Mouse (Mus musculus): Measurements from ENCODE around the gene Mink1. TPM values are rescaled to one million over a fixed set of nuclear protein-coding genes. Genes with fewer than 3 reads are reported as not detected.
A peak's percentile ranks its signal among the peaks of the same experiment; 100 is the strongest.

Mink1 gene
- total and polyA plus RNA-seq, 2 experiments from 2014 or later = 5.0 to 20.4 TPM

DNA sequence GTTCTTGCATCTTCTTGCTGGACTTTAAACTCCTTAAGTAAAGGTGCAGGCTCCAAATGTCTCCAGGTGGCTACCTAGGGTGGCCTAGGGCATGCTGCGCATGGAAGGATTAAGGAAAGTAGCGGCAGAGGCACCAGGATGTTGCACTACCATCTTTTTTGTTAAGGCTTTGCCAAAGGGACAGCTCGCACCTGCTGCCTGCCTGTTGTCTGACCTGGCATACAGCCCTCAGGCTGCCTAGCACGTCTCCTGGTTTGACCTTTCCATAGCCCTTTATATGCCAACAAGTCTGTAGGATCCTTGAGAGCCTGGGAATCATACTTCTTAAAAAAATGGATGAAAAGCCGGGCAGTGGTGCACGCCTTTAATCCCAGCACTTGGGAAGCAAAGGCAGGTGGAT is 80.4 kb downstream of the Mink1 start:
- H3K27me3 ChIP-seq (ENCODE audit: control insufficient read depth, insufficient read depth, low read length) = no peaks in the 10 kb centered on the region
- no peak overlapping the region for H3K9ac ChIP-seq (replicated peaks; ENCODE audit: low read depth, low read length)
- H3K27ac ChIP-seq (ENCODE audit: low read depth) = no peak overlapping the region
- no peak overlapping the region for H3K4me2 ChIP-seq (ENCODE audit: low read depth, low read length)
- H3K4me3 ChIP-seq (ENCODE audit: low read depth, low read length) = no peak overlapping the region
- H3K9me3 ChIP-seq (replicated peaks; ENCODE audit: control insufficient read depth, low read length) = no peaks in the 10 kb centered on the region
- WGBS = 87% methylated on average over 6 of the region's 6 CpGs
- DNase-seq (ENCODE audit: low spot score) (peak; percentile 3), ATAC-seq (ENCODE audit: insufficient read depth, low read depth) (no peak)
- TF ChIP-seq EP300 (IDR thresholded peaks at IDR 0.05; ENCODE audit: low read depth) = no peak
- H3K36me3 ChIP-seq (replicated peaks; ENCODE audit: control insufficient read depth, insufficient read depth, low read length) = peaks cover 19% of the 10 kb centered on the region
- peaks cover 8% of the 10 kb centered on the region; the same call in 1 of the 2 replicates for H3K4me1 ChIP-seq (ENCODE audit: control insufficient read depth, insufficient read depth)

DNA sequence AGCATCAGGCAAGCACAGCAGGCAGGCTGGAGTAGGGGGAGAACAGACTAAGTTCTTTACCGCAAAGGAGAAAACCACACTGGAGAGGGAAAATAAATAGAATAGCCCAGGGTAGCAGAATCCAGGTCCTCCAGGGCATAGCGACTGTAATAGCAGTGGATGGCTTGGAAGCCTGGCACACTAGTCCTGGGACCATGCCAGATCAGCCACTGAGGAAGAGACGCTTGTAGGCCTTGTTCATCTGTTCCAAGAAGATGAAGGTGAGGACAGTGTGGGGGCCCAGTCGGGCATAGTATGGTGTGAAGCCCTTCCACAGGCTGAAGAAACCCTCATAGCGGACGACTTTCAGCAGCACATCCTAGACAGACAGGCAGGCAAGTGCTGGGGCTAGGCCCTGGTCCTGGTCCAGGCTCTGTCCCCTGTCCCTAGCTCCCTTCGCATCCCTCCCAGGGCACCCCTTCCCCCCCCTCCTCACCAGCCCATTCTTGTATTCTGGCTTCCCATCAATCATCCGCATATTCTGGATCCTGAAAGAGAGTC is 82.0 kb downstream of the Mink1 start:
- Histone ChIP-seq H3K27ac (ENCODE audit: low read depth) (no peak overlapping the region), H3K36me3 (replicated peaks; ENCODE audit: control insufficient read depth, insufficient read depth, low read length) (peaks cover 30% of the 10 kb centered on the region), H3K9me3 (replicated peaks; ENCODE audit: control insufficient read depth, low read length) (no peaks in the 10 kb centered on the region), H3K4me2 (ENCODE audit: low read depth, low read length) (no peak overlapping the region), H3K4me1 (ENCODE audit: control insufficient read depth, insufficient read depth) (peaks cover 8% of the 10 kb centered on the region; the same call in 1 of the 2 replicates), H3K9ac (replicated peaks; ENCODE audit: low read depth, low read length) (no peak overlapping the region), H3K4me3 (ENCODE audit: low read depth, low read length) (no peak overlapping the region), H3K27me3 (ENCODE audit: control insufficient read depth, insufficient read depth, low read length) (no peaks in the 10 kb centered on the region)
- WGBS = 86% methylated on average over 8 of the region's 8 CpGs
- DNase-seq (ENCODE audit: low spot score) (no peak), ATAC-seq (ENCODE audit: insufficient read depth, low read depth) (no peak)
- TF ChIP-seq EP300 (IDR thresholded peaks at IDR 0.05; ENCODE audit: low read depth) (no peak), CTCF (IDR thresholded peaks at IDR 0.05; ENCODE audit: low read depth) (no peak)

DNA sequence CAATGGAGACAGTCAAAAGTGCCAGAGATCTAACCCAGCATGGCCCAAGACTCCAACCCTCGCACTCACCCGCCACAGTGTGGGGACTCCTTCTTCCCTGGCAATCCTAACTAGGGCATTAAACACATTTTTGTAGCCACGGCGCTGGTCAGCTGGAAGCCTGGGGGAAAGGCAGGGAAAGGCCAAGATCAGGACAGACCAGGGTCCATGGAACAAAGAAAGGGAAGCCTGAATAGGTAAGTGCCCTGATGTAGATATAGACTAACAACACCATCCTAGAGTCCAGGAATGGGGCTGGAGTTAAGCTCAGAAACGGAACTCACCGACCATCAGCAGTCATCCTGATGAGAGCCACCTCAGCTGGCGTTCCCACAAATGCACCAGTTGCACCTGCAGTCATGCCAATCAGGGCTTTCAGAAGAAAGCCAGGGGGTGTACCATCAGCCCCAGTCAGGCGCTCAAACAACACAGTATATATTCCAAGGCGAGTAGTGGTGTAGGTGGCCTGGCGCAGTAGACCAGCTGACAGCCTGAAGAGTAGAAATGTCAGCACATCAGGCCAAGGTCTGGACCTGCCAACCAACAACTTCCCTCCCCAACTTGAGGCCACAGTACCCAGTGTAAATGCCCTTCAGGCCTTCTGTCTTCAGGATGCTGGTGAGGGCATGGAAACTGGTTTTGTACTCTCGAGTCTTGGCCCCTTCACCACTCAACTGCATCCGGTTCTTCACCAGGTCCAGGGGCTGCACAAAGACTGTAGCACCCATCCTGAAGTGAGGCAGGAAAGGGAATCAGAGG is 83.0 kb downstream of the Mink1 start:
- H3K9me3 ChIP-seq (replicated peaks; ENCODE audit: control insufficient read depth, low read length) = no peaks in the 10 kb centered on the region
- 61% methylated on average over 12 of the region's 12 CpGs for WGBS
- H3K4me1 ChIP-seq (ENCODE audit: control insufficient read depth, insufficient read depth) = peaks cover 8% of the 10 kb centered on the region; the same call in 1 of the 2 replicates
- DNase-seq (ENCODE audit: low spot score) (peak; percentile 42), ATAC-seq (ENCODE audit: insufficient read depth, low read depth) (no peak; the same call in 1 of the 2 replicates)
- H3K4me2 ChIP-seq (ENCODE audit: low read depth, low read length) = peak overlapping the region; percentile 78
- no peaks in the 10 kb centered on the region for H3K27me3 ChIP-seq (ENCODE audit: control insufficient read depth, insufficient read depth, low read length)
- H3K9ac ChIP-seq (replicated peaks; ENCODE audit: low read depth, low read length) = peak overlapping the region; percentile 77
- peak overlapping the region; percentile 87 for H3K27ac ChIP-seq (ENCODE audit: low read depth)
- TF ChIP-seq EP300 (IDR thresholded peaks at IDR 0.05; ENCODE audit: low read depth) (no peak), CTCF (IDR thresholded peaks at IDR 0.05; ENCODE audit: low read depth) (no peak)
- peak overlapping the region; percentile 80 for H3K4me3 ChIP-seq (ENCODE audit: low read depth, low read length)
- H3K36me3 ChIP-seq (replicated peaks; ENCODE audit: control insufficient read depth, insufficient read depth, low read length) = peaks cover 39% of the 10 kb centered on the region

- Histone ChIP-seq H3K27ac (ENCODE audit: low read depth) (peak overlapping the region; percentile 87), H3K27me3 (ENCODE audit: control insufficient read depth, insufficient read depth, low read length) (no peaks in the 10 kb centered on the region), H3K9me3 (replicated peaks; ENCODE audit: control insufficient read depth, low read length) (no peaks in the 10 kb centered on the region), H3K4me3 (ENCODE audit: low read depth, low read length) (peak overlapping the region; percentile 80), H3K36me3 (replicated peaks; ENCODE audit: control insufficient read depth, insufficient read depth, low read length) (peaks cover 45% of the 10 kb centered on the region), H3K4me1 (ENCODE audit: control insufficient read depth, insufficient read depth) (peaks cover 8% of the 10 kb centered on the region; the same call in 1 of the 2 replicates), H3K4me2 (ENCODE audit: low read depth, low read length) (peak overlapping the region; percentile 78), H3K9ac (replicated peaks; ENCODE audit: low read depth, low read length) (peak overlapping the region; percentile 77)
- peak; percentile 15 for DNase-seq (ENCODE audit: low spot score)
- TF ChIP-seq EP300 (IDR thresholded peaks at IDR 0.05; ENCODE audit: low read depth) = no peak
- TF ChIP-seq CTCF (IDR thresholded peaks at IDR 0.05; ENCODE audit: low read depth) = no peak
- no peak for ATAC-seq (ENCODE audit: insufficient read depth, low read depth)
- 12% methylated on average over 3 of the region's 3 CpGs for WGBS
Measured at GRCm38 (mm10) chr11:70646259-70646555, 83.5 kb downstream of the Mink1 start.

GRCm38 (mm10) chr11:70646691-70647650 is 84.3 kb downstream of the Mink1 start, which contains the start of the genes Rnf167 and Slc25a11:
Gene Rnf167, plus strand, starts transcription at chr11:70647235.
Gene Slc25a11, minus strand, starts transcription at chr11:70647479.
- Histone ChIP-seq H3K4me2 (ENCODE audit: low read depth, low read length) (peak within 1 kb of the TSS; percentile 95), H3K4me1 (ENCODE audit: control insufficient read depth, insufficient read depth) (peaks cover 8% of the 10 kb centered on the region; the same call in 1 of the 2 replicates), H3K9ac (replicated peaks; ENCODE audit: low read depth, low read length) (peak within 1 kb of the TSS; percentile 86), H3K4me3 (ENCODE audit: low read depth, low read length) (peak within 1 kb of the TSS; percentile 80), H3K27me3 (ENCODE audit: control insufficient read depth, insufficient read depth, low read length) (no peaks in the 10 kb centered on the region), H3K36me3 (replicated peaks; ENCODE audit: control insufficient read depth, insufficient read depth, low read length) (peaks cover 52% of the 10 kb centered on the region), H3K27ac (ENCODE audit: low read depth) (peak within 1 kb of the TSS; percentile 97), H3K9me3 (replicated peaks; ENCODE audit: control insufficient read depth, low read length) (no peaks in the 10 kb centered on the region)
- 0 out of 2 replicates have a peak, but pooled peaks have one; percentile 26 for TF ChIP-seq CTCF (IDR thresholded peaks at IDR 0.05; ENCODE audit: low read depth)
- TF ChIP-seq EP300 (IDR thresholded peaks at IDR 0.05; ENCODE audit: low read depth) = peak; percentile 87
- WGBS = under 1% methylated on average over 63 of the region's 63 CpGs
- ATAC-seq (ENCODE audit: insufficient read depth, low read depth) (peak; percentile 93), DNase-seq (ENCODE audit: low spot score) (peak; percentile 99)

All from heart, postnatal 0 days (tissue).